Mouse (Mus musculus) mature B cell (primary cell): ENCODE results near the gene Atp8b5.

Experiments
- in situ Hi-C: fragments of 300-500 bp; cut with MboI; formaldehyde crosslinking; loops from 2 replicates; pipeline ENCODE4 v1.14.3; 2019

Gene Atp8b5

DNA sequence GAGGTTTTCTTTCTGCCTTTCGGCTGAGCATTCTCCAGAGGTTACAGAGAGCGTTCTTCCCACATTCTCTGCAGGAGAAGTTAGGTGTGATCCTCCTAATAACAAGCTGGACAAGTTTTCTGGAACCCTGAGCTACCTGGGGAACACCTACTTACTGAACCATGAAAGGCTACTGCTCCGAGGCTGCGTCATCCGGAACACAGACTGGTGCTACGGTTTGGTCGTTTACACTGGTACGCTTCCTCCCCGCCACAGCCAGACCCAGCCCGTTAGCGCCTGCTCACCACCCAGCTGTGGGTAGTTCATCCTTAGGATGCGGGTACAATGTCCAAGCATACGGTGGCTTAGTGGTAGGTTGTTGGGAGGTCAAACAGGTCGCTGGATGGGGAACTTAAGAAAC is 55.4 kb downstream of the Atp8b5 start:
- in situ Hi-C loops, result no loop called here

DNA sequence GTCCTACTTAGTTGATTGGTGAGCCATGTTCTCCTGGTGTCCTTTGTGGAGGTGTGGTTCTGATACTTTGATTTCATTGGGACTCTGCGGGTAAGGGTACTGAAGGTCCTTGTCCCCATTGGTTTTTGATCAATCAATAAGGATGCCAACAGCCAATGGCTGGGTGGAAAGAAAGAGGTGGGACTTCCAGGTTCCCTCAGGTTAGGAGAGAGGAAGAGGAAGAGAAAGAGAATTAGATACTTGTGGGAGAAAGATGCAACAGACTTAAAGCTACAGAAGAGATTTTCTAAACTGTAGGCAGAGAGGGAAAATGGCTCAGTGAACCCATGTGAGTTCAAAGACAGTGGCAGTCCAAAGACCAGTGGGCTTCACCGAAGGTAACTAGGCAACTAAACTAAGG is 60.2 kb downstream of the Atp8b5 start:
- in situ Hi-C loops, result no loop called here

- in situ Hi-C loops, result no loop called here
Observed at GRCm38 (mm10) chr4:43334771-43335170, 67.8 kb downstream of the Atp8b5 start.

GRCm38 (mm10) chr4:43336176-43336575 is 69.2 kb downstream of the Atp8b5 start:
- in situ Hi-C loops, result no loop called here

- in situ Hi-C loops, result no loop called here
Observed at GRCm38 (mm10) chr4:43340096-43340804, 73.3 kb downstream of the Atp8b5 start.

DNA sequence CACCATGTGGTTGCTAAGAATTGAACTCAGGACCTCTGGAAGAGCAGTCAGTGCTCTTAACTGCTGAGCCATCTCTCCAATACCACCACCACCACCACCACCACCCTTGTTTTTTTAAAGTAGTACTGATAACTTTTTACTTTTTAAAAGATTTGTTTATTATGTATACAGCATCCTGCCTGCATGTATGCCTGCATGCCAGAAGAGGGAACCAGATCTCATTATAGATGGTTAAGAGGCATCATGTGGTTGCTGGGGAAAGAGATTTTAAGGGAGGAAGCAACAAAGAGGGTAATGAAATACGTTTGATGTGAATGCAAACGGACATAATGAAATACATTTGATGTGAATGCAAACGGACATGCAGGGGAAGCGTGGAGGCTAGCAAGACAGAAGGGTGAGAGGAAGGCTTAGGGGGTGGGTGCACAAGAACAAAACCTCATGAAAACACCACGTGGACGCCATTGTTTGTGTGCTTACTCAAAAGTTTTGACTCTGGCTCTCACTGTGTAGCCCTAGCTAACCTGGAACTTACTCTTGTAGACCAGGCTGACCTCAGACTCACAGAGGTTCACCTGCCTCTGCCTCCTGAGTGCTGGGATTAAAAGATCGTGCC is 74.4 kb downstream of the Atp8b5 start:
- in situ Hi-C loops, result no loop called here

DNA sequence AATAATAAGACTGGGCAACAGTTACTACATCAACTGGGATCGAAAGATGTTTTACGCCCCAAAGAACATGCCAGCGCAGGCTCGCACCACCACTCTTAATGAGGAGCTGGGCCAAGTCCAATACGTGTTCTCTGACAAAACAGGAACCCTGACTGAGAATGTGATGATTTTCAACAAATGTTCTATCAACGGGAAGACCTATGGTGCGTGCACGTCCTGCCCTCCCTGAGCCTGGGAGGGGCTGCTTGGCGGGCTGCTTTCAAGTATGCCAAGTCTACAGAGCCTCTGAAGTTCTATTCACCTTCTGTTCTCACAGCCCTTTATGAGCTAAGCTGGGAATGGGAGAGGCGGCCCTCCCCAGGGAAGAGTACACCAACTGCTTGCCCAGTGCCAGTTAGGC is 75.5 kb downstream of the Atp8b5 start:
- in situ Hi-C loops, result no loop called here

DNA sequence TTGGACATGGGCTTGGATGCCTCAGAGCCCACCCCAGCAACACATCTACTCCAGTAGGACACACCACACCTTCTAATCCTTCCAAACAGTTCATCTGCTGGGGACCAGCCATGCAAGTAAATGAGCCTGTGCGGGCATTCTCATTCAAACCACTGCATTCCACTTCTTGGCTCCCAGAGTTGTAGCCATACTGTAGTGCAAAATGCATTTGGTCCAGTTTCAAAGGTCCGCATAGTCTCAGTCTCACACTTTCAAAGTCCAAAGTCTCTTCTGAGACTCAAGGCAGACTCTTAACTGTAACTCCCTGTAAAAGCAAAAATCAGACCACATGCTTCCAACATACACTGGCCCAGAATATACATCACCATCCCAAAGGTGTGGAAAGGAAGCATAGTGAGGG is 78.0 kb downstream of the Atp8b5 start:
- in situ Hi-C loops, result no loop called here

GRCm38 (mm10) chr4:43349206-43349605 is 82.2 kb downstream of the Atp8b5 start:
- in situ Hi-C loops, result no loop called here

DNA sequence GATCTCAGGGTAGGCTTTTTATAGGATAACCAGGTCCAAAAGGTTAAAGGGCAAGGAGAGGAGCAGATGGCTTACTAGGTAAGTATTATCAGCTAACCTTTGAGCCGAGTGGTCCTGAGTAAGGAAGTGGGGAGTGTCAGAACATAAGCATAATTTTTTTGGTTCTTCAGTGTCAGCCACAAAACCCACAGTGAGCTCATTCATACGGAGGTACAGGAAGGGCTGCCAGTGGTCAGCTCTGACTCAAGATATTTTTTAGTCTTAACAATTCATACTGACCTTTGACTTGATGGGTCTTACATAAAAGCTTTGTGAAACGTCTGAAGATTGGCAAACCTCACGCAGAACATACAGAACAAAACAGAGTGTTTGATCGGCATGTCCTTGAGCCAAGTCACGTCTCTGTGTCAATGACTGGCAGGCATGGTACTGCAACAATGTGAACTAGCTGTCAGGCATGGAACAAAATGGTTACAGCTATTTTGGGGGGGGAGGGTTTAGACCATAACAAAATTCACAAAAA is 83.1 kb downstream of the Atp8b5 start:
- in situ Hi-C loops, result no loop called here

DNA sequence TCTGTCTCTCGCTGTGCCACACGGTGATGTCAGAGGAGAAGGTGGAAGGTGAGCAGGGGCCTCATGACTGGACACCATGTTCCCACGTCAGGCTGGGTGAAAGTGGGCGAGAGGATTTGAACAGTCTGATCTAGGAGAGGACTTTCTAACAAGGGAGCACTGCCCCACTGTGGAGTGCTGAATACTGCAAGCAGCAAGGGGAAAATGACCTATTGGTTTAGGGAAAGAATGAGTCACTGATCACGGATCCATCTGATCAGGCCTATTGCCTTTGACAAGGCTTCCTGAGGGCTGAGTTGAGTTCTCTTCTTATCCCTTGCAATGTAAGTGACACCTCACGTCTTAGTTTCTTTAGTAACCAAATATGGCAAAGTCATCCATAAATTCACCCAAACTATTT is 86.7 kb downstream of the Atp8b5 start:
- in situ Hi-C loops, result no loop called here

- in situ Hi-C loops, result no loop called here
Observed at GRCm38 (mm10) chr4:43364914-43365560, 98.1 kb downstream of the Atp8b5 start.

DNA sequence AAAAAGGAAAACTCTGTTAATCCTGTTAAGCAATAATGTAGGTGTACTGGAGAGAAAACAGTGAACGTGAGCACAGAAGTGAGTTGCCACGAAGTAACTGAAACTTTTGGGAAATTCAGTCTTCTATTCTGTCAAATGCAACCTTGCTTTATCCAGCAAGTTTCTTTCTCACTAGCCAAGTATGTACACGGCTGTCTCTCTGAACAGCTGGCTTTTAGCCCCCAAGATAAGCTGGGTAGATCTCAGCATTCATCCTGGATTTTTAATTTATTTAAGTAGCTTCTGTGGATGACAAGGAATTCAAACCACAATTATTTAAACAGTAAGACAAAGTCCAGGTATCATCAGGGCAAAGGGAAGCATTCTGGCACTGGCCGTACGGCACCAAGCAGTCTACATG is 100.3 kb downstream of the Atp8b5 start:
- in situ Hi-C loops, result no loop called here

DNA sequence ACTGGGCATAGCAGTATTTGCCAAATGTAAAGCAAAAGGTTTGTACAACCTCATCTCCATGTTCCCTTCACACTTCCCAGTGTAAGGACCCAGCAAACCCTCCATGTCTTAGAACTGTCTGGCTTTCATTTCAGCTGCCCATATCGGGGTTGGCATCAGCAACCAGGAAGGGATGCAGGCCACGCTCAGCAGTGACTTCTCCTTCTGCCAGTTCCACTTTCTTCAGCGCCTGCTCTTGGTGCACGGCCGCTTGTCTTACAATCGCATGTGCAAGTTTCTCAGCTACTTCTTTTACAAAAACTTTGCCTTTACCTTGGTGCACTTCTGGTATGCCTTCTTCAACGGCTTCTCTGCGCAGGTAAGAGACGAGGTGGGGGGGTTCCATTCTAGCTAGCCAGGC is 100.8 kb downstream of the Atp8b5 start:
- in situ Hi-C loops, result no loop called here

DNA sequence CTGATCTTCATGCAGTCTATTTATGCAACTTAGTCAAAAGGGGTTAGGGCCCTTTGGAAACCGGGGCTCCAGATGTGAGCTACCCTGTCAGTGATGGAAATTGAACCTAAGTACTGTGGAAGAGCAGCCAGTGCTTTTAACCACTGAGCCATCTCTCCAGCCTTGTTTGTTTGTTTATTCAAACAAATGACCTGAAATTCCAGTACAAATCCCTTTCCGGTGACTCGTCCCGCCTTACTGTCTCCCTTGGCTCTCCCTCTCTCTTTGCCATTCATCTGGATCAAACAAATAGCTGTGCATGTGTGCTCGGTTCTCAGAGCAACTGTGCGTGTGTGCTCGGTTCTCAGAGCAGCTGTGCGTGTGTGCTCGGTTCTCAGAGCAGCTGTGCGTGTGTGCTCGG is 104.4 kb downstream of the Atp8b5 start:
- in situ Hi-C loops, result no loop called here

GRCm38 (mm10) chr4:43372155-43372554 is 105.2 kb downstream of the Atp8b5 start:
- in situ Hi-C loops, result no loop called here

GRCm38 (mm10) chr4:43374266-43374665 is 107.3 kb downstream of the Atp8b5 start:
- in situ Hi-C loops, result no loop called here

DNA sequence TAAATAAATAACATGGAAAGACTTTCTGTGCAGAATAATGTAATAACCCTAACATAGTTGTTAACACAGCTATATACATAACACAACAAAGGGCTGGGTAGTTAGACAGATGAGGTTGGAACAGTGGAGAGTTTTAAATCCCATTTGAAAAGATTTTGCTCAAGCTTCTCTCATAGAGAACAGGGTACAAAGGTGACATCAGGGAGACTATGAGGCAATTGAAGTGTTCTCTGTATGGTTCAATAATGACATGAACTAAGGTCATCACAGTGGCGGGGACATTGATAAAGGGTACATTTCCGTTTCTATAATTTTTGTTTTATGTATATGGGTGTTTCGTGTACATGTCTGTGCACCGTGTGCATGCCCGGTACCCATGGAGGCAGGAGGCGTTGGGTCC is 112.6 kb downstream of the Atp8b5 start:
- in situ Hi-C loops, result no loop called here

DNA sequence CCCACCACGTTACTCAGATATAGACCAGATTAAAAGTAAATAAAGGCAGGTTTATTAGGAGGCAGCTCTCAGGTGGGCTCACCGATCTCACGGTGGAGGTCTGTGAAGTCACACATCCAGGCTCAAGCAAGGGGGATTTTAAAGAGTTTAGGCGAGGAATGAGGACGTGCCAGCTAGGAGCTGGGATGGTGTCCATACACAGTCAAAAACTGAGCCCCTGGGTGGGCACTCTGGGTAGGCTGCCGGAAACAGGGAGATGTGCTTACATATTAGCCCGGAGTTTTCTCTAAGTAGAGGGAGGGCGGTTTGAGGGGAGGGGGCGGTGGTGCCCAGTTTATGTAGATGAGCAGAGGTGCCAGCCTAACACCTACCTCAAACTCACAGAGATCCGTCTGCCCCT is 114.0 kb downstream of the Atp8b5 start:
- in situ Hi-C loops, result no loop called here

DNA sequence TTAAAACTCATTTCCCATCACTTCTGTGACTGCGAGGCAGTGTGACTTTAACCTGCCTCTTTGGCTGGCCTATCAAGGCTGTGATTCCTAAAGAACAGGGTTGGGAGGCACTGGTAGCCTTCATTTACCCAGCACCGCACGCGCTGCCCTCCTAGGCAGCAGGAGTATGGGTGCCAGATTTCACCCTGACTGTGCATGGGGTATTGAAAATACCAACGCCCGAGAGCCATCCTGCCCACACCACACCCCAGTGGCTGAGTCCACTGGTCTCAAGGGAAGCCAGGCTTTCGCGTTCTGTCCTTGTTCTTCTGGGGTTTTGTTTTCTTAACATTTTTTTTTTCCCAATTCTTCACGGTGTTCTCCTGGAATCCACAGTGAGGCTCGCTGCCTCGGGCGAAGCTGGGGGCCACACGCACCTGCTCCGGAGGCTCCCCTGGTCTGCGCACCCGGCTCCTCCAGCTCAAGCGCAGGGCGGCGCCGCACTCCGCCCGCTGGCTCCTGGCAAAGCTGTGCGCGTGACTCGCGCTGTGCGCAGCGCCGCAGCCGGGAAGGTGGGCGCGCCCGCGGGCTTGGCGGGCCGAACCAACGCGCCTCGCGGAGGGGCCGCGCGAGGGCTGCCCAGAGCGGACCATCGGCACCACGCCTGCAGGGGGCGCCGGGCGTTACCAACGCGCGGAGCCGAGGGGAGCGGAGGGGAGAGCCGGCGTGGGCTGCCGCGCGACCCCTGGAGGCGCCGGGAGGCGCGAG is 114.6 kb downstream of the Atp8b5 start, which contains the start of gene Rusc2:
Gene Rusc2 (plus strand): TSS at position 572 of the 747 bp plus-strand sequence.
- in situ Hi-C loops, result no loop called here

DNA sequence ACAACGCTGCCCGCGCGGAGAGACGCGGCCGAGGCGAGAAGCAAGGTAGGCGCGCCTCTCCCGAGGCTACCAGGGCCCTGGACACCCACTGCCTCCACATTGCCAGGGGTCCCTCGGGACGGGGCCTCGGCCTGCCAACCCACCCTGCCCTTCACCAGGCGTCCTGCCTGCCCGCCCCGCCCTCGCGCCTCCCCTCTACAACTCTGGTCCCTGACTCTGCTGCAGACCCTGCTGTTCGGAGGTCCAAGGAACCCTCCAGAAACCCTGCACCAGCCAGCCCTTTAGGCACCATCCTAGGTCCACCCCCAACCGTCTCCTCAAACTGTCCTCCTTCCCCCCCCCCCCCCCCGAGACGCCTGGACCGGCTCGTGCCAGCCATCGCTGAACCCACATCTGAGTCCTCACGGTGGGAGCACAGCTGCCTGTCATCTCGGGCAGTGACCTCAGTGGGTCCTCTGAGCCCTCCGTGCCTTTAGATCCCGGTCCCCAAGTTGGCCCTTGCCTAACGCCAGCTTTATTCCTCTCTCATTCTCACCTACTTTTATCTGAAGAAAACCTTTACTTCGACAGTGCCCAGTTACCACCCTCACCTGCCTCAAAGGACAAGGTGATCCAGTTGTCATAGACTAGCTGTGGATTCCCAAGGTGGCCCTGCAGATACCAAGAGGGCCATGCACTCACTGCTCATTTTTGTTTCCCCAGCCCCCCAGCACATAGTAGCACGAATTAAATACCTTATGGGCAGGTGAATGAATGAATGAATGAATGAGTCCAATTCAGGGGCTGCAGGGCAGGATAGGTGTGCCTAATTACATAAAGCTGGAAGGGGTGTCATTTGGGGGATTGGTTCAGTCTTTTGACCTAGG is 115.4 kb downstream of the Atp8b5 start:
- in situ Hi-C loops, result no loop called here
